Mouse (Mus musculus) limb, embryonic 11.5 days (tissue): Measurements from ENCODE around the gene Tsc22d3. TPM values are rescaled to one million over a fixed set of nuclear protein-coding genes. Genes with fewer than 3 reads are reported as not detected.

Experiments
- ATAC-seq: fragments of 200-750 bp; cut with Nextera tagmentation; 2 replicates; pipeline ENCODE4 v1.8.0; 2017; ENCODE audit warnings: low read depth; ENCODE audit not compliant: insufficient number of reproducible peaks, low FRiP score, low TSS enrichment
- DNase-seq: peaks from one replicate; pipeline ENCODE4 v3.0.0-alpha.2; 2015; ENCODE audit warnings: low spot score
- H3K27ac ChIP-seq: fragments of 300-500 bp; sonication (generic); replicated peaks from 2 replicates; pipeline ENCODE4 v1.5.1; 2014; ENCODE audit warnings: low read depth, mild to moderate bottlenecking, low read length
- H3K27me3 ChIP-seq: fragments of 300-500 bp; sonication (generic); 2 replicates; pipeline ENCODE4 v1.6.1; 2014; ENCODE audit warnings: mild to moderate bottlenecking, low read length, mixed read lengths; ENCODE audit not compliant: control insufficient read depth, insufficient read depth
- H3K36me3 ChIP-seq: fragments of 300-500 bp; sonication (generic); 2 replicates; pipeline ENCODE4 v1.6.1; 2014; ENCODE audit warnings: mild to moderate bottlenecking, low read length, moderate library complexity, mixed read lengths; ENCODE audit not compliant: control insufficient read depth, insufficient read depth
- H3K4me1 ChIP-seq: fragments of 300-500 bp; sonication (generic); 2 replicates; pipeline ENCODE4 v1.6.1; 2014; ENCODE audit warnings: low read length, mixed read lengths; ENCODE audit not compliant: control insufficient read depth, insufficient read depth
- H3K4me2 ChIP-seq: fragments of 300-500 bp; sonication (generic); 2 replicates; pipeline ENCODE4 v1.6.1; 2014; ENCODE audit warnings: low read depth, mild to moderate bottlenecking, moderate library complexity; ENCODE audit not compliant: severe bottlenecking
- H3K4me3 ChIP-seq: fragments of 300-500 bp; sonication (generic); 2 replicates; pipeline ENCODE4 v1.5.1; 2014; ENCODE audit warnings: low read depth, low read length
- H3K9ac ChIP-seq: fragments of 300-500 bp; sonication (generic); 2 replicates; pipeline ENCODE4 v1.6.1; 2014; ENCODE audit warnings: mild to moderate bottlenecking, low read length
- H3K9me3 ChIP-seq: fragments of 300-500 bp; sonication (generic); 2 replicates; pipeline ENCODE4 v1.6.1; 2016; ENCODE audit warnings: low read length; ENCODE audit not compliant: control insufficient read depth
- WGBS: fragments of 180-500 bp; shearing (Covaris S2); extraction: QIAGEN DNeasy Blood & Tissue Kit; methylation state at CpG from one replicate; pipeline ENCODE4 v1.1.7; 2014; 5-methylcytosine and 5-hydroxymethylcytosine counted together
- polyA plus RNA-seq: library from polyadenylated mRNA; unstranded; fragments of >200 nt; fragmentation: Nextera tagmentation; extraction: Ambion mirVana; gene quantifications from 2 replicates; pipeline ENCODE4 v1.2.1, GENCODE M21; 2014

Gene Tsc22d3
- polyA plus RNA-seq, 1 experiment from 2014 or later: 124 TPM

- no peak overlapping the region for H3K4me2 ChIP-seq
- H3K36me3 ChIP-seq: no peaks in the 10 kb centered on the region
- DNase-seq: no peak
- H3K4me1 ChIP-seq: no peaks in the 10 kb centered on the region
- H3K27ac ChIP-seq: no peak overlapping the region
- peaks cover 2% of the 10 kb centered on the region; the same call in 1 of the 2 replicates for H3K27me3 ChIP-seq
- 91% methylated on average over 3 of the region's 3 CpGs for WGBS
- no peaks in the 10 kb centered on the region for H3K9me3 ChIP-seq
- ATAC-seq: no peak
- no peak overlapping the region for H3K4me3 ChIP-seq
- no peak overlapping the region for H3K9ac ChIP-seq
These were observed 110.3 kb downstream of the Tsc22d3 start for GRCm38 (mm10) chrX:140490203-140490602.

Other genes with a start within 250 kb of the Tsc22d3 start
- 88.3 and 91.5 TPM in 2 replicates for gene Prps1, start 144.0 kb downstream of the Tsc22d3 start, polyA plus RNA-seq
- gene Mid2, start 63.9 kb upstream of the Tsc22d3 start, polyA plus RNA-seq: 1.7 and 2.5 TPM in 2 replicates
- gene Tex13b, start 212.8 kb upstream of the Tsc22d3 start, polyA plus RNA-seq: not detected in 2 replicates